Mouse (Mus musculus): ENCODE data around the gene Pak1. TPM values are rescaled to one million over a fixed set of nuclear protein-coding genes. Genes with fewer than 3 reads are reported as not detected.

Gene Pak1
- polyA plus RNA-seq (2014; fragmentation: Illumina TruSeq; extraction: RNeasy Lipid Tissue Mini Kit (QIAGEN cat#74804); ENCODE audit: low read depth, low replicate concordance) = 14.0 TPM

DNA sequence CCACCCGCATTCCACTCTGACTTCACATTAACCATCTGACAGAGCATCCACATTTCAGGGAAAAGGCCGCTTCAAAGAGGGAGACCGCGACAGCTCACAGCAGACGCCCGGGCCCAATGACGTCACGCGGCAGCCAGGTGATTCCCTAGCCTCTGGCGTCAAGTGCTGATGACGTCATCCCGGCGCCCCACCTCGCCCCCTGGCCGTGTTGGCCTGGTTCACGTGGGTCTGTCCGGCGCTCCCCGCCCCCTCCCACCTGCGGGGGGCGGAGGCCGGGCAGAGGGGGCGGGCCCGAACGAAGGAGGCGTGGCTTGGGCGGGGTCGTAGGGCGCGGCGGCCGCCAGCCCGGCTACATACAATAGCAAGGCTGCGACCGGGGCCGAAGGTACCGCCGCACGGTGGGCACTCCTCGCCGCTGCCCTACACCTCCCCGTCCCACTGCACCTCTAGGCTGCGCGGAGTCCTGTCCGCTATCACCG lies at the start of gene Pak1:
Gene Pak1 (plus strand): TSS at position 352 of the 479 bp plus-strand sequence.

DNA sequence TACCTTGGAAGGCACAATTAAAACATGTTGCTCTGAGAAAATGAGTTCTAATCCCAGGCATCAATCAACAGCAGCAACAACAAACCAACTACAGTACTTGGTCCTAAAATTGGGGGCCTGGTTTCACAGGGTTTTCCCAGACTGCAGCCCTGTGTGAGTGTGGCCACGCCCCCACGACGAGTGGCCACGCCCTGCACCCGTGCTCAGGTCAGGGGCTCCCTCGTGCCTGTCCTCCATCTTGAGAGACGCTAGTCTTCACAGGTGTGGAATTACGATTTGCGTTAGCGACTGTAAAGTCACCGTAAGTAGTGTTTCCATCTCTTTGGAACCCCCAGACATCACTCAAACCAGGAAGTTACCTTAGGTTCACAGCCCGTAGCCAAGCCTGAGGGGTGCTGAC lies 131.4 kb downstream of the Pak1 start, which contains the start of gene Gdpd4:
Gene Gdpd4 (plus strand): TSS at position 214 of the 400 bp plus-strand sequence.

Other genes starting within 250 kb of the Pak1 start
- gene Aamdc, start 209.0 kb upstream of the Pak1 start, polyA plus RNA-seq (2014; fragmentation: Illumina TruSeq; extraction: RNeasy Lipid Tissue Mini Kit (QIAGEN cat#74804); ENCODE audit: low read depth, low replicate concordance) = 15.7 TPM
- 30.8 TPM for gene Rsf1, start 208.7 kb upstream of the Pak1 start, polyA plus RNA-seq (2014; fragmentation: Illumina TruSeq; extraction: RNeasy Lipid Tissue Mini Kit (QIAGEN cat#74804); ENCODE audit: low read depth, low replicate concordance)
- 57.2 TPM for gene Clns1a, start 91.9 kb upstream of the Pak1 start, polyA plus RNA-seq (2014; fragmentation: Illumina TruSeq; extraction: RNeasy Lipid Tissue Mini Kit (QIAGEN cat#74804); ENCODE audit: low read depth, low replicate concordance)
- gene Aqp11, start 50.3 kb upstream of the Pak1 start, polyA plus RNA-seq (2014; fragmentation: Illumina TruSeq; extraction: RNeasy Lipid Tissue Mini Kit (QIAGEN cat#74804); ENCODE audit: low read depth, low replicate concordance) = 685 TPM
- gene Gdpd4, start 131.4 kb downstream of the Pak1 start, polyA plus RNA-seq (2014; fragmentation: Illumina TruSeq; extraction: RNeasy Lipid Tissue Mini Kit (QIAGEN cat#74804); ENCODE audit: low read depth, low replicate concordance) = 48.9 TPM